Mouse (Mus musculus) retina, postnatal 7 days (tissue): ENCODE measurements at regions not wholly inside any gene's neighbourhood (a gene's known extent, or its start where the extent isn't known, plus 50 kb on each side); places are given as distances from the start of the nearest gene placed in this dataset.

Source experiments
- DNase-seq: peaks from one replicate; pipeline ENCODE4 v3.0.0-alpha.2; 2012; ENCODE audit warnings: low read depth, low spot score

DNA sequence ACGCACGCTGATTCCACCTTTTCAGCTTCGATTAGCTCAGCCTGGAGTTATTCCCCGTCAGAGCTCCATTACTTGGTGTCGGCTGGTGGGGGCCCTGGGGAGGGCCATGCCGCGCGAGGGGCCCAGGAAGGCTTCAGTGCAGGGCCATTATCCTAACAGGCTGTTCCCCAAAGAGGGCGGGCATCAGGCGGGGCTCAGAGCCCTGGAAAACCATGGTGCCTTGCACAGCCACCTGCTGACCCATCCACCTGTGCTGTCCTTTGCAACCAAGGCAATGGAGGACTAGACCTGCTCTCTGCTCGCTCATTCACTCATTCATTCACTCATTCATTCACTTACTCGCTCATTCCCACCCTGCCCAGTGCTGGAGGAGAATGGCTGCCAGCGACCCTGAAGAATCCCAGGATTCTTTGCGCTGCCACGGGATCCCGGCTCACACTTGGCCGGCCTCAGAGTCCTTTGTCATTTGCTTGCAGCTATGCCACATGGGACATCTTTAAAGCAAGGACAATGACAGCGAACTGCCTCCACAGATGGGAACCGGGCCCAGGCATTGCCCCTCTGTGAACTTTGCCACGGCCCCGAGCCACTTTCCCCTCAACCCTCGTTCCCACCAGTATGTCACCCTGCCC is 78.6 kb upstream of the Nkx1-1 start:
- no peak for DNase-seq

- DNase-seq, result no peak
Observed at GRCm38 (mm10) chr5:33511529-33512252, 77.9 kb upstream of the Nkx1-1 start.

DNA sequence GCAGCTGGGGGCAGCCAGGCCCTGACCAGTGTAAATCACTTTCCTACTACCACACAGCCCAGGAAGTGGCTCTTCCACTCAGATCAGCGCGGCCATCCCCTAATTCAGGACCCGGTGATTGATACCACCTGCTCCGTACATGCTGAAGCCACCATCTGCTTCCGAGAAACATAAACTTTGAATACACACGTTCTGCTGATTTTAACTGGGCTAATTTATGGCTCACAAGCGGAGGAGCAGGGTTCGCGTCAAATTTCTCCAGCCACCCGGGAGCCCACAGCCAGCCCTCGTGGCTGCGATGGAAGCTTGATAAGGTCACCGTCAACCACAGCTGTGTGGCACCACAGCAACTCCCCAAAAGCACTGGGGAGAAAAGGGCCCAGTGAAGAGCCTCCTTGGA is 72.0 kb upstream of the Nkx1-1 start:
- no peak for DNase-seq

- no peak for DNase-seq
Observed at GRCm38 (mm10) chr5:33501735-33502495, 68.1 kb upstream of the Nkx1-1 start.

- DNase-seq, result no peak
Observed at GRCm38 (mm10) chr5:33501211-33501610, 67.4 kb upstream of the Nkx1-1 start.

DNA sequence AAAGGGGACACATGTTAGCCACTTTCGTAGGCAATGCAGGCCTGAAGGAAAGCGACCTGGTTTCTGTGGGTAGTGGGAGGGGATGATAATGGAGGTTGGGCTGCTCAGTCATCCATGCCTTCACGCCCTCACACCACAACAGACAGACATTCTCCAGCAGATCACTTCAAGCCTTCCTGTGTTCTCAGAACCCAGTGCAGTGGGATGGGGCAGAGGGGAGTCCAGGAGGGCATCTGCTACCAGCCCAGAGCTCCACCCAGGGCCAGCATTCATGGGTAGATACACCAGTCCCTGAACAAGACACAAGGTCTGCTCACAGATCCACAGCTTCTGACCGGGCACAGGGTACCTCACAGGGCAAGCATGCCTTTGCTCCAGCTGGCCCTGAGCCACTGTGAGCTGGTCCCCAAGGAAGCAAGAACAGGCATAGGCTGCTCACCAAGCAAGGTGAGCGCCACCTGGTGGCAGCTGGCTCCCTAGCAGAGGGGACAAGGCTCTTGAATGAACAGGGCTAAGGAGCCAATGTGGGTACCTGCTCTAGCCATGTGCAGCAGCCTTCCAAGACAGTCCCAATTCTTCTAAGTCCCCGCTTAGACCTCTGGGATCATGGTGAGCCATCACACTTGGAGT is 62.2 kb upstream of the Nkx1-1 start:
- peak; percentile 82 for DNase-seq

DNA sequence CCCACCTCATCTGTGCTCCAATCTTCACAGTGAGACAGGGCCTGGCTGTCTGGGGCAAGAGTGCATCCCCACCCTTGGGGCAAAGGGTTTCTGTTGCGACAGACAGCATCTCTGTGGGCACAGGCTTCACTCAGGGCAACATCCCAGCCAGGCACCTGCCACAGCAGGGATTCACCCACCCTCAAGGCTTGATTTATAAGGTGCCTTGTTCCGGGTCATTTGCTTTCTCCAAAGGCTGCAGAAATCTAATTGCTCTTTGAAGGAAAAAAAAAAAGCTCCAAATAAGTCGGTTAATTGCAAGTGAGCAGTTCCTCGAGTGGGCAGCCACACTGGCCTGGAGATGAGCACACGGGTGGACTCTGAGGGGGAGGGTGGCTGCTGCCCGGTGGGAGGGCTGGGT is 61.5 kb upstream of the Nkx1-1 start:
- DNase-seq, result no peak

DNA sequence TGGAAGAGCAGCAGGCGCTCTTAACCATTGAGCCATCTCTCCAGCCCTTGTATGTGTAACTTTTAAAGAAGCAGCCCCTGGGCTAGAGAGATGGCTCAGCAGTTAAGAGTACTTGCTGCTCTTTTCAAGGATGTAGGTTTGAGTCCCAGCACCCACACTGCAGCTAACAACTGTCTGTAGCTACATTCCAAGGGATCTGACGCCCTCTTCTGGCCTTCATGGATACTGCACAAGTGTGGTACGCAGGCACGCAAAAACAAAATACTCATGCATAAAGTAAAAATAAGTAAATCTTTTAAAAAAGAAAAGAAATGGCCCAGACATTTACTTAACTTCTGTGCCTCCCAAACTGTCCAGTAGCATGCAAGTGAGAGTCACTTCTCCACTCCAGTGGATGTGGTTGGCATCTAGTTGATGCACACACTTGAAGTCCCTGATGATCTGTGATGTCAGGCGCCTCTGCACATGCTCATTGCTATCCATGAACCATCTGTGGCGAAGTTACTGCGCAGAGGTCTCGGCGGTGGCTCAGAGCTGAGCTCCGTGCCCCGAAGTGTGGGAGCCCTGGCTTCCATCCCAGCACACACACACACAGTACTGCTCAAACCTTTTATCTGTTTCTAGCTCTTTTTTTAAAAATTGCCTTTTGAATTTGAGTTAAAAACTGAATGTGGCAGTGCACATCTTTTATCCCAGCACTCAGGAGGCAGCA is 59.0 kb upstream of the Nkx1-1 start:
- no peak for DNase-seq

GRCm38 (mm10) chr5:33489286-33489685 is 55.5 kb upstream of the Nkx1-1 start:
- no peak for DNase-seq

GRCm38 (mm10) chr5:33488152-33488561 is 54.4 kb upstream of the Nkx1-1 start:
- DNase-seq, result no peak

DNA sequence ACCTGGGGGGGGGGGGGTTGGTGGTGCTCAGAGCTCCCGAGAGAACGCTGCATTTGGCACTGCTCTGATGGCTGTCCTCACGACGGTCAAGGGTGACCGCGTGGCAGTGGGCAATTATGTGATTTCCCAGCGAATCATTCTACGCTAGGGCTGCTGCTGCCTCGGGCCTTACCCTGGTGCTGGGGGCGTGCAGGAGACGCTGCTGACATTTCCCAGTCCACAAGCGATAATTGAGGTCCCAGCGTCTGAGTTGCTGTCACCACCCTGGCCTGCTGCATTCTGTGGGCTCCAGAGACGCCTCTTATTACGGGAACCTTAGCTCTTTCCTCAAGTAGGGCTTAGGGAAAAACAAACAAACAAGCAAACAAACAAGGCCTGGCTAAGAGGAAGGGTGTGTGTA is 52.0 kb upstream of the Nkx1-1 start:
- no peak for DNase-seq
